Mouse (Mus musculus): ENCODE data around the gene Ankdd1b. TPM values are rescaled to one million over a fixed set of nuclear protein-coding genes. Genes with fewer than 3 reads are reported as not detected.

Ankdd1b gene
- polyA plus RNA-seq, 1 experiment from 2014 or later, result not detected

GRCm38 (mm10) chr13:96428531-96428930 lies 42.5 kb downstream of the Ankdd1b start:
- Histone ChIP-seq H3K27ac (no peak overlapping the region), H3K36me3 (no peaks in the 10 kb centered on the region), H3K27me3 (replicated peaks) (peaks cover 3% of the 10 kb centered on the region), H3K4me1 (peaks cover 12% of the 10 kb centered on the region), H3K4me2 (no peak overlapping the region), H3K4me3 (no peak overlapping the region), H3K9me3 (replicated peaks) (no peaks in the 10 kb centered on the region), H3K9ac (no peak overlapping the region)
- no peak for ATAC-seq
- 66% methylated on average over 5 of the region's 5 CpGs for WGBS (ENCODE audit: insufficient replicate concordance)

GRCm38 (mm10) chr13:96426044-96426443 lies 45.0 kb downstream of the Ankdd1b start:
- WGBS (ENCODE audit: insufficient replicate concordance), result 36% methylated on average over 3 of the region's 3 CpGs

DNA sequence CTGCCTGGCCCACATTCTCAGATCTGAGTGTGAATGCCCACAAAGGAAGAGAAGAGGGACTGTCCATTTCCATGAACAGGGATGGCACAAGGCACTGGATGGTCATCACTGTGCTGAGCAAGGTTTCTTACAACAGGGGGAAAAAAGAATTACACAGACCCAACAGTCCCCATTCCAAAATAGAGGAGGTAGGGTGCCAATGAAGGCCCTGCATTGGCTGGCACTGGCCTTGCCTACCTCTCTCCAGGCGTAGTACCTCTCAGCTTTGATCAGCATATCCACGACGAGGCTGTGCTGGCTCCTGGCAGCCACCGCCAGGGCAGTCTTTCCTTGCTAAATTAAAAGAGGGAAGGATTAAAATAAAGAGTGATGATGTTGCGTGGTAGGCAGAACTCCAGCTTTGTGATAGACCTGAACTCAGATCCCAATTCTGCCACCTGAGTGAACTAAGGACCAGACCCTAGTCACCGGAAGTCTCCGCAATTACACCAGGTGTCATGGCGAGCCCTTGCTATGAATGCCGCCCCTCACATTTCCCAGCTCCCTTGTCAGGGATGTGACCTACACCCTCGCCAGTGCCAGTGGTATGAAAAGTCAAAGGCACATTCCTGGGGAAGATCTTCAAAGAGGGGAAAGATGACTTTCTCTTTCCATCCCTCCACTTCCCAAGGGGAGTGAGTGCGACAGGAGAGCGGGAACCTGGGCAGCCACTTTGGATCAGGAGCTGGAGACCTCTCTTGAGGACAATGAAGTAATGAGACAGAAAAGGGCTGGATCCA lies 46.3 kb downstream of the Ankdd1b start:
- H3K4me1 ChIP-seq, result no peaks in the 10 kb centered on the region
- no peak overlapping the region for H3K4me2 ChIP-seq
- H3K4me3 ChIP-seq, result no peak overlapping the region
- no peak overlapping the region for H3K27ac ChIP-seq
- no peak overlapping the region for H3K9ac ChIP-seq
- H3K27me3 ChIP-seq (replicated peaks), result no peaks in the 10 kb centered on the region
- no peaks in the 10 kb centered on the region for H3K9me3 ChIP-seq (replicated peaks)
- ATAC-seq, result no peak
- WGBS (ENCODE audit: insufficient replicate concordance), result 83% methylated on average over 12 of the region's 12 CpGs
- peaks cover 2% of the 10 kb centered on the region; the same call in 1 of the 2 replicates for H3K36me3 ChIP-seq

More at GRCm38 (mm10) chr13:96426044-96426443, 45.0 kb downstream of the Ankdd1b start:
- Histone ChIP-seq H3K36me3 (no peaks in the 10 kb centered on the region), H3K4me1 (no peaks in the 10 kb centered on the region), H3K9me3 (replicated peaks) (no peaks in the 10 kb centered on the region), H3K27ac (no peak overlapping the region), H3K27me3 (replicated peaks) (peaks cover 3% of the 10 kb centered on the region), H3K4me2 (no peak overlapping the region), H3K4me3 (no peak overlapping the region), H3K9ac (no peak overlapping the region)
- ATAC-seq, result no peak

- H3K4me3 ChIP-seq, result no peak overlapping the region
- H3K9ac ChIP-seq, result no peak overlapping the region
- no peaks in the 10 kb centered on the region for H3K4me1 ChIP-seq
- peaks cover 22% of the 10 kb centered on the region for H3K36me3 ChIP-seq
- H3K27me3 ChIP-seq (replicated peaks), result no peaks in the 10 kb centered on the region
- no peak overlapping the region for H3K27ac ChIP-seq
- H3K9me3 ChIP-seq (replicated peaks), result no peaks in the 10 kb centered on the region
- H3K4me2 ChIP-seq, result no peak overlapping the region
- ATAC-seq, result no peak
These were observed 49.8 kb downstream of the Ankdd1b start for GRCm38 (mm10) chr13:96421230-96421629.

GRCm38 (mm10) chr13:96418487-96418886 lies 52.5 kb downstream of the Ankdd1b start:
- Histone ChIP-seq H3K4me2 (no peak overlapping the region), H3K27ac (no peak overlapping the region), H3K4me3 (no peak overlapping the region), H3K36me3 (peaks cover 49% of the 10 kb centered on the region), H3K9me3 (replicated peaks) (no peaks in the 10 kb centered on the region), H3K4me1 (no peaks in the 10 kb centered on the region), H3K9ac (no peak overlapping the region), H3K27me3 (replicated peaks) (no peaks in the 10 kb centered on the region)
- ATAC-seq, result no peak
- 85% methylated on average over 4 of the region's 4 CpGs for WGBS (ENCODE audit: insufficient replicate concordance)

GRCm38 (mm10) chr13:96417261-96417813 lies 53.7 kb downstream of the Ankdd1b start:
- ATAC-seq, result no peak

GRCm38 (mm10) chr13:96416380-96416779 lies 54.6 kb downstream of the Ankdd1b start:
- ATAC-seq, result no peak
- Histone ChIP-seq H3K4me2 (no peak overlapping the region), H3K4me3 (no peak overlapping the region), H3K9me3 (replicated peaks) (no peaks in the 10 kb centered on the region), H3K4me1 (no peaks in the 10 kb centered on the region), H3K9ac (no peak overlapping the region), H3K36me3 (peaks cover 68% of the 10 kb centered on the region), H3K27me3 (replicated peaks) (no peaks in the 10 kb centered on the region), H3K27ac (no peak overlapping the region)
- 90% methylated on average over 8 of the region's 8 CpGs for WGBS (ENCODE audit: insufficient replicate concordance)

More at GRCm38 (mm10) chr13:96417261-96417813, 53.7 kb downstream of the Ankdd1b start:
- peaks cover 60% of the 10 kb centered on the region for H3K36me3 ChIP-seq
- H3K27me3 ChIP-seq (replicated peaks), result no peaks in the 10 kb centered on the region
- no peaks in the 10 kb centered on the region for H3K4me1 ChIP-seq
- H3K9me3 ChIP-seq (replicated peaks), result no peaks in the 10 kb centered on the region
- no peak overlapping the region for H3K4me2 ChIP-seq
- H3K4me3 ChIP-seq, result no peak overlapping the region
- 83% methylated on average over 5 of the region's 5 CpGs for WGBS (ENCODE audit: insufficient replicate concordance)
- peak overlapping the region; percentile 27; the same call in 1 of the 2 replicates for H3K27ac ChIP-seq
- H3K9ac ChIP-seq, result no peak overlapping the region

- Histone ChIP-seq H3K9ac (no peak overlapping the region), H3K36me3 (peaks cover 78% of the 10 kb centered on the region)
- ATAC-seq, result no peak
These were observed 56.6 kb downstream of the Ankdd1b start for GRCm38 (mm10) chr13:96414384-96414783.

GRCm38 (mm10) chr13:96408786-96409185 lies 62.2 kb downstream of the Ankdd1b start:
- WGBS (ENCODE audit: insufficient replicate concordance), result 95% methylated on average over 1 of the region's 1 CpGs
- no peak overlapping the region for H3K4me3 ChIP-seq
- H3K36me3 ChIP-seq, result peaks cover 85% of the 10 kb centered on the region
- H3K4me1 ChIP-seq, result no peaks in the 10 kb centered on the region
- H3K27me3 ChIP-seq (replicated peaks), result no peaks in the 10 kb centered on the region
- no peaks in the 10 kb centered on the region for H3K9me3 ChIP-seq (replicated peaks)
- H3K27ac ChIP-seq, result no peak overlapping the region
- H3K4me2 ChIP-seq, result no peak overlapping the region
- H3K9ac ChIP-seq, result no peak overlapping the region
- ATAC-seq, result no peak

More at GRCm38 (mm10) chr13:96414384-96414783, 56.6 kb downstream of the Ankdd1b start:
- Histone ChIP-seq H3K4me3 (no peak overlapping the region), H3K27me3 (replicated peaks) (no peaks in the 10 kb centered on the region), H3K4me1 (no peaks in the 10 kb centered on the region), H3K27ac (no peak overlapping the region), H3K4me2 (no peak overlapping the region), H3K9me3 (replicated peaks) (no peaks in the 10 kb centered on the region)
- WGBS (ENCODE audit: insufficient replicate concordance), result 64% methylated on average over 6 of the region's 6 CpGs

- Histone ChIP-seq H3K4me1 (no peaks in the 10 kb centered on the region), H3K9me3 (replicated peaks) (no peaks in the 10 kb centered on the region), H3K9ac (no peak overlapping the region), H3K4me2 (no peak overlapping the region), H3K27ac (no peak overlapping the region), H3K36me3 (peaks cover 84% of the 10 kb centered on the region), H3K4me3 (no peak overlapping the region), H3K27me3 (replicated peaks) (no peaks in the 10 kb centered on the region)
- WGBS (ENCODE audit: insufficient replicate concordance), result 75% methylated on average over 4 of the region's 4 CpGs
- ATAC-seq, result no peak
These were observed 64.0 kb downstream of the Ankdd1b start for GRCm38 (mm10) chr13:96407040-96407439.

DNA sequence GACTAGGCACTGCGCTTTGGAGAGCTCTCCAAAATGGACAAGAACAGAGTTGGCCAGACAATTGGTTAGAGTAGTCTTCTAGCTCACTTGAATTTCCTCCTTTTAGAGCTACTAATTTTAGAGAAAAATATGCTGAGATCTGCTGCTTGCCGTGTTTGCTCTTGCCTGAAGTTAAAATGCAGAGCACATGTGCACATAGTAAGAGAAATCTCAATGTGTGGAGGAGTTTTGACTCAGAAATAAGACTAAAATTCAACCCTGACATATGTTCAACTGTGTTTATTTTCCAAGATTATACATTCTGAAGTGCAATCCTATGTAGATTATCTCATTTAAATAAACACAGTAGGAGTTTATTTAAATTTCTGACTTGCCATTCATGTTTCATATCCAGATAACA lies 65.5 kb downstream of the Ankdd1b start:
- Histone ChIP-seq H3K27ac (no peak overlapping the region), H3K36me3 (peaks cover 81% of the 10 kb centered on the region), H3K27me3 (replicated peaks) (no peaks in the 10 kb centered on the region), H3K4me3 (no peak overlapping the region), H3K4me1 (no peaks in the 10 kb centered on the region), H3K9ac (no peak overlapping the region), H3K9me3 (replicated peaks) (no peaks in the 10 kb centered on the region), H3K4me2 (no peak overlapping the region)
- 94% methylated on average over 2 of the region's 2 CpGs for WGBS (ENCODE audit: insufficient replicate concordance)
- ATAC-seq, result no peak

- no peak overlapping the region for H3K9ac ChIP-seq
- H3K9me3 ChIP-seq (replicated peaks), result no peaks in the 10 kb centered on the region
- no peaks in the 10 kb centered on the region for H3K27me3 ChIP-seq (replicated peaks)
- H3K27ac ChIP-seq, result no peak overlapping the region
- H3K4me2 ChIP-seq, result no peak overlapping the region
- 87% methylated on average over 5 of the region's 5 CpGs for WGBS (ENCODE audit: insufficient replicate concordance)
- H3K4me3 ChIP-seq, result no peak overlapping the region
- no peak for ATAC-seq
- peaks cover 94% of the 10 kb centered on the region for H3K36me3 ChIP-seq
- H3K4me1 ChIP-seq, result no peaks in the 10 kb centered on the region
These were observed 69.7 kb downstream of the Ankdd1b start for GRCm38 (mm10) chr13:96401251-96401650.
